Mouse (Mus musculus) CH12F3 (cell line): ENCODE data around the gene Fbxw2.
"Not testable (repeated sequence)": the region's sequence is repeated elsewhere in the genome, so short reads cannot be mapped to it uniquely, and the experiment has no call there.

Source experiments
- in situ Hi-C: fragments of 300-500 bp; cut with MboI; formaldehyde crosslinking; loops from 2 replicates; pipeline ENCODE4 v1.14.3; 2020; ENCODE audit warnings: low sequenced_read_pairs

Gene Fbxw2

GRCm38 (mm10) chr2:34774493-34774892 lies 51.6 kb downstream of the Fbxw2 start:
- in situ Hi-C loops = no loop called here

DNA sequence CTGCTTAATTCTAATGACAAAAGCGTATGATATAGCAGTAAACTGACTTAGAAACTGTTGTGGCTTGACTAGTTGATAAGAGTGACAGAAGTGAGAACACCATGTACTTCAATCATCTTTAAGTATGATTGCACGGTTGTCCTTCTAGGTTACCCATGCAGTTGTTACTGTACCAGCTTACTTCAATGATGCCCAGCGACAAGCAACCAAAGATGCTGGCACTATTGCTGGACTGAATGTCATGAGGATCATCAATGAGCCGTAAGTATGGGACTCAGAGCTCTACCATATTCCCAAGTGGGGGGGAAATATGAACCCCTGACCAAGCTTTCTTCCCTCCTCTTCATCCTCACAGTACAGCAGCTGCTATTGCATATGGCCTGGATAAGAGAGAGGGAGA lies 52.4 kb downstream of the Fbxw2 start:
- in situ Hi-C loops = no loop called here

- in situ Hi-C loops = no loop called here
Measured at GRCm38 (mm10) chr2:34772252-34773235, 53.6 kb downstream of the Fbxw2 start.

- in situ Hi-C loops = no loop called here
Measured at GRCm38 (mm10) chr2:34771368-34772226, 54.5 kb downstream of the Fbxw2 start, which contains the start of gene Hspa5. Gene Hspa5, plus strand, starts transcription at chr2:34771970.

DNA sequence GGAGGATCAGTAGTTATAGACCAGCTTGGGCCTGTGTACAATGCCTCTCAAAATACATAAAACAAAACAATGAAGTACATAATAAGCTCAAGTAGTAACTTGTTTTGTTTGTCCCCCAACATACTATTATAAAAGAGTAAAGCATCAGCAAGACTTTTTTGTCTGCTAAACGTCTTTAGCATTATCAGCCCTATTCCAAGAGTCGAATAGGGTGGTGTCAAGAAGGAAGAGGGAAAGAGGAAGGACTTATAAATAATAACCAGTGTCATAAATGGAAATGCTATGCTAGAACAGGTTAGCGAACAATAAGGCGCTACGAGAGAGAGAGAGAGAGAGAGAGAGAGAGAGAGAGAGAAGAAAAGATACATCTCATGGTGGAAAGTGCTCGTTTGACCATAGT lies 55.2 kb downstream of the Fbxw2 start:
- in situ Hi-C loops = no loop called here

- in situ Hi-C loops = no loop called here
Measured at GRCm38 (mm10) chr2:34770049-34770448, 56.1 kb downstream of the Fbxw2 start.

DNA sequence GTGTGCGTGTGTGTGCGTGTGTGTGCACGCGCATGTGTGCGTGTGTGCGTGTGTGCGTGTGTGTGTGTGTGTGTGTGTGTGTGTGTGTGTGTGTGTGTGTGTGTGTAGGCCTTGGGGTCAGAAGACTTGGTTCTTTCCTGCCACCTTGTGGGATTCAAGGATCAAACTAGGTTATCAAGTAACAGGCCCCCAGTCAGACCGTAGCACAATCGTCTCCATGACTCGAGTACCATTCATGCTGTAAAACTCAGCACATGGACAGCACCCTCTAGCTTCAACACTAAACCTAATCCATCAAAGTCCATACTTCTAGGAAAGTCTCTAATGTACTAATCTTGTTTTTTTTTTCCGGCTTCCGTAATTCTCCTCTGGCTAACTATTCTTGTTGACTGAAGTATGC lies 61.3 kb downstream of the Fbxw2 start:
- in situ Hi-C loops = no loop called here

DNA sequence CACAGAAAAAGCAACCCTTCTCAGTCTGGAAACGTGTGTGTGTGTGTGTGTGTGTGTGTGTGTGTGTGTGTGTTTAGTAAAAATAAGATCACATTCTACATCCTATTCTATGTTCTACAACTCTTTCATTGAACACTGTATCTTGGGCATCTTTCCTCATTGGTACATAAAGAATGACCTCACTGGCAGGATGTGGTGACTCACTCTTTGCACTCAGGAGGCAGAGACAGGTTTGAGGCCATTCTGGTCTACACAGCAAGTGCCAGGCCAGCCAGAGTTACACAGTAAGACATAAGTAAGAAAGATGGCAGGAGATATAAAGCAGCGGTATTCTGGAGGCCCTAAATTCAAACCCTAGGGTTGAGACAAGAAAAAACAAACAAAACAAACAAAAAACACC lies 63.2 kb downstream of the Fbxw2 start:
- in situ Hi-C loops = no loop called here

- in situ Hi-C loops = no loop called here
Measured at GRCm38 (mm10) chr2:34762174-34762573, 63.9 kb downstream of the Fbxw2 start.

- in situ Hi-C loops = not testable (repeated sequence)
Measured at GRCm38 (mm10) chr2:34761272-34761671, 64.8 kb downstream of the Fbxw2 start.

DNA sequence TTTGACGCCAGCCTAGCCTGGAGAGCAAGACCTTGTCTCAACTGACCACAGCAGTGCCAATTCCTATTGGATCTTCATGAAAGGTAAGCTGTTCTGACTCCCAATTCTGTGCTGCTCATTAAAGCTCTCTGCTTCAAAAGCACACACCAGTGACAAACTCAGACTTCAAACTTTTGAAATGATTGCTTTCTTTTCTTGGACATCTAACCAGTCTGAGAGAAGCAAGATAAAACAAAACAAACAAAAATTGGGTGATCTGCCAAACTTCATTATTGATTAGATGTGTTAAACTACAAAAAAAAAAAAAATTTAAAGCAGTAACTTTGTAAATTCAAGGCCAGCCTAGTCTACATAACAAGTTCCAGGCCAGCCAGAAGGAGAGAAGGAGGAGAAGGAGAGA lies 68.8 kb downstream of the Fbxw2 start:
- in situ Hi-C loops = no loop called here

DNA sequence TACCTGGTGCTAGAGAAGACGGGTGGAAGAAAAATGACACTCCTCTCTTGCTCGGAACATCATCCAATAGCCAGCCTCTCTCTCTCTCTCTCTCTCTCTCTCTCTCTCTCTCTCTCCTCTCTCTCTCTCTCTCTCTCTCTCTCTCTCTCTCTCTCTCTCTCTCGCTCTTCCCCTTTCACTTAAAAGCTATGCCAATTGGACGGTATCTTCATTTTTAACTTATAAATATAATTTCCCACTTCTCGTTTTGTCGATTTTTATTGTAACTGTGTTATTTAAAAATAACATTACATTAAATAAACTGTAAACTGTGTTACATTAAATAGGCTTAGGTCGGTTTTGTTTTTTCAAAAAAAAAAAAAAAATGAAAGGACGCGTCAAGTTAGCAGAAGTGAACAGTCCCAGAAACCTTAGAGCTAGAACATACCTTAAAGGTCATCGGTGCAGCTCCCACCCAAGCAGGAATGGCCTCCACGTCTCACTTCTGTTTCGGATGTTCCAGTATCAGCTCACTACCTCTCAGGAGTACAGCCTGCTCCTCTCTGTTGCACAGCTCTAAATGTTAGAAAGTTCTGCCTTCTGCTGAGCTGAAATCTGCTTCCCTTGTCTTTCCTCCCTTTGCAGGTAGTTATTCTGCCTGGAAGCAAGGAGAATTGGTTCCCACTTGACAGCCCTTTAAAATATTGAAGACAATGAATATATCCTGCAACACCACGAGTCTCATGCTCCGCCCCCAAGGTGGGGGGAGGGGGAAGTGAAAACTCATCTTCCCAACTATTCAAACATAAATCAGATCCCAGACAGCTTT lies 71.4 kb downstream of the Fbxw2 start, which contains the start of gene Gapvd1:
Gene Gapvd1, minus strand, starts transcription at position 682 of the 808 bp plus-strand sequence.
- in situ Hi-C loops = no loop called here
